8 mouse cellular contexts compared by ENCODE assay signal in genomic region chr2:37734979-37735806, GRCm38 (mm10). TPM values are rescaled to one million over a fixed set of nuclear protein-coding genes. Genes with fewer than 3 reads are reported as not detected.
DNase-seq lines count a peak whose midpoint lies in the region; ATAC-seq and TF ChIP-seq lines count a peak whose summit lies in the region.

No protein-coding gene starts in this region.

- no peaks in the 10 kb centered on the region for H3K9me3 ChIP-seq in kidney, embryonic 15.5 days (replicated peaks)
- H3K9me3 ChIP-seq in hindbrain, embryonic 10.5 days: no peaks in the 10 kb centered on the region
- H3K9me3 ChIP-seq in liver, postnatal 0 days (ENCODE audit: low read length): no peaks in the 10 kb centered on the region

- no peak for DNase-seq in kidney, postnatal 36 days
- DNase-seq in brain, embryonic 14.5 days (ENCODE audit: low read depth): peak; percentile 67
- DNase-seq in hindbrain, embryonic 10.5 days (ENCODE audit: low spot score): peak; percentile 48
- peak; percentile 29 for DNase-seq in liver, postnatal 0 days
- DNase-seq in retina, embryonic 14.5 days (ENCODE audit: low spot score): peak; percentile 49
- DNase-seq in frontal cortex, postnatal 10 days (ENCODE audit: low spot score in 2 of 2): no peak

- 18% methylated on average over 17 of the region's 17 CpGs for WGBS in kidney, embryonic 15.5 days
- 14% methylated on average over 17 of the region's 17 CpGs for WGBS in hindbrain, embryonic 10.5 days
- 16% methylated on average over 17 of the region's 17 CpGs for WGBS in liver, postnatal 0 days (ENCODE audit: insufficient replicate concordance)

- no peak for TF ChIP-seq POLR2A in brain, embryonic 14.5 days (IDR thresholded peaks at IDR 0.05; ENCODE audit: borderline replicate concordance, extremely low read depth, insufficient read depth, insufficient read length, poor library complexity, severe bottlenecking)

- ATAC-seq in kidney, embryonic 15.5 days (replicated peaks; ENCODE audit: low FRiP score): peak; percentile 52; the same call in 1 of the 2 replicates
- no peak for ATAC-seq in liver, postnatal 0 days
- ATAC-seq in cerebellum, adult (ENCODE audit: insufficient number of reproducible peaks, low FRiP score, low TSS enrichment): no peak

- no peak overlapping the region for H3K9ac ChIP-seq in kidney, embryonic 15.5 days
- no peak overlapping the region for H3K9ac ChIP-seq in liver, postnatal 0 days (replicated peaks)

- TF ChIP-seq CTCF in brain, embryonic 14.5 days (IDR thresholded peaks at IDR 0.05; ENCODE audit: borderline replicate concordance, extremely low read depth, insufficient read depth, insufficient read length): no peak
- TF ChIP-seq CTCF in liver, postnatal 0 days (IDR thresholded peaks at IDR 0.05; ENCODE audit: low read depth): no peak

- H3K4me2 ChIP-seq in kidney, embryonic 15.5 days: peak overlapping the region; percentile 51
- peak overlapping the region; percentile 43 for H3K4me2 ChIP-seq in liver, postnatal 0 days (ENCODE audit: low read depth, low read length)

- no peaks in the 10 kb centered on the region for H3K27me3 ChIP-seq in kidney, embryonic 15.5 days
- no peaks in the 10 kb centered on the region for H3K27me3 ChIP-seq in hindbrain, embryonic 10.5 days (ENCODE audit: insufficient read depth, poor library complexity, severe bottlenecking)
- H3K27me3 ChIP-seq in liver, postnatal 0 days (ENCODE audit: insufficient read depth, low read length): no peaks in the 10 kb centered on the region

- H3K36me3 ChIP-seq in kidney, embryonic 15.5 days: no peaks in the 10 kb centered on the region
- H3K36me3 ChIP-seq in hindbrain, embryonic 10.5 days: no peaks in the 10 kb centered on the region
- H3K36me3 ChIP-seq in liver, postnatal 0 days (replicated peaks; ENCODE audit: insufficient read depth, low read length): no peaks in the 10 kb centered on the region

- H3K27ac ChIP-seq in kidney, embryonic 15.5 days: no peak overlapping the region
- H3K27ac ChIP-seq in hindbrain, embryonic 10.5 days: peak overlapping the region; percentile 67
- H3K27ac ChIP-seq in liver, postnatal 0 days (ENCODE audit: low read depth): no peak overlapping the region

- no peak for TF ChIP-seq EP300 in liver, postnatal 0 days (IDR thresholded peaks at IDR 0.05; ENCODE audit: low read depth)

- peak overlapping the region; percentile 4; the same call in 1 of the 2 replicates for H3K4me3 ChIP-seq in kidney, embryonic 15.5 days (replicated peaks)
- H3K4me3 ChIP-seq in hindbrain, embryonic 10.5 days: peak overlapping the region; percentile 14
- H3K4me3 ChIP-seq in liver, postnatal 0 days (ENCODE audit: low read depth, low read length): no peak overlapping the region

- H3K4me1 ChIP-seq in kidney, embryonic 15.5 days: peaks cover 8% of the 10 kb centered on the region
- peaks cover 13% of the 10 kb centered on the region for H3K4me1 ChIP-seq in hindbrain, embryonic 10.5 days (replicated peaks)
- peaks cover 10% of the 10 kb centered on the region for H3K4me1 ChIP-seq in liver, postnatal 0 days (ENCODE audit: insufficient read depth)

RNA-seq across cellular contexts. Expression of gene Strbp, which starts 31.5 kb away (rescaled TPM):
- 41.3 and 43.6 TPM in 2 replicates for polyA plus RNA-seq in kidney, embryonic 15.5 days (2015; fragmentation: Nextera tagmentation; extraction: Ambion mirVana)
- polyA plus RNA-seq in brain, embryonic 14.5 days (2012; rRNA removed): 63.9 and 79.6 TPM in 2 replicates
- polyA plus RNA-seq in hindbrain, embryonic 10.5 days (2016; fragmentation: Nextera tagmentation; extraction: Ambion mirVana): 54.9 and 59.3 TPM in 2 replicates
- 14.6 and 15.7 TPM in 2 replicates for polyA plus RNA-seq in liver, postnatal 0 days (2015; fragmentation: Nextera tagmentation; extraction: Ambion mirVana)

RNA-seq across cellular contexts. Expression of gene Crb2, which starts 40.9 kb away (rescaled TPM):
- polyA plus RNA-seq in kidney, embryonic 15.5 days (2015; fragmentation: Nextera tagmentation; extraction: Ambion mirVana): 3.4 and 4.1 TPM in 2 replicates
- polyA plus RNA-seq in brain, embryonic 14.5 days (2012; rRNA removed): 9.8 and 11.3 TPM in 2 replicates
- polyA plus RNA-seq in hindbrain, embryonic 10.5 days (2016; fragmentation: Nextera tagmentation; extraction: Ambion mirVana): 19.5 and 20.5 TPM in 2 replicates
- 0.16 and 0.19 TPM in 2 replicates for polyA plus RNA-seq in liver, postnatal 0 days (2015; fragmentation: Nextera tagmentation; extraction: Ambion mirVana)

Comparison
In these comparisons a context has a peak if more than half of its experiments do, and no peak if none do; other contexts are left out.
1. DNase-seq: peak in brain, embryonic 14.5 days (single experiment), hindbrain, embryonic 10.5 days (single experiment), liver, postnatal 0 days (single experiment) and retina, embryonic 14.5 days (single experiment); none in kidney, postnatal 36 days (0 of 2) and frontal cortex, postnatal 10 days (0 of 2).